Mouse (Mus musculus) neural tube, embryonic 12.5 days (tissue): Measurements from ENCODE around the gene Upk1a. TPM values are rescaled to one million over a fixed set of nuclear protein-coding genes. Genes with fewer than 3 reads are reported as not detected.

Source experiments
- ATAC-seq: fragments of 200-750 bp; cut with Nextera tagmentation; 2 replicates; pipeline ENCODE4 v1.8.0; 2017; ENCODE audit warnings: low read depth, mild to moderate bottlenecking, moderate TSS enrichment, moderate library complexity; ENCODE audit not compliant: low FRiP score
- H3K27ac ChIP-seq: fragments of 300-500 bp; sonication (generic); 2 replicates; pipeline ENCODE4 v1.5.1; 2016
- H3K27me3 ChIP-seq: fragments of 300-500 bp; sonication (generic); replicated peaks from 2 replicates; pipeline ENCODE4 v1.6.1; 2016; ENCODE audit warnings: mild to moderate bottlenecking
- H3K36me3 ChIP-seq: fragments of 300-500 bp; sonication (generic); 2 replicates; pipeline ENCODE4 v1.6.1; 2016; ENCODE audit warnings: mild to moderate bottlenecking
- H3K4me1 ChIP-seq: fragments of 300-500 bp; sonication (generic); 2 replicates; pipeline ENCODE4 v1.6.1; 2016
- H3K4me2 ChIP-seq: fragments of 300-500 bp; sonication (generic); replicated peaks from 2 replicates; pipeline ENCODE4 v1.6.1; 2016; ENCODE audit warnings: mild to moderate bottlenecking
- H3K4me3 ChIP-seq: fragments of 300-500 bp; sonication (generic); 2 replicates; pipeline ENCODE4 v1.5.1; 2016
- H3K9ac ChIP-seq: fragments of 300-500 bp; sonication (generic); 2 replicates; pipeline ENCODE4 v1.6.1; 2016; ENCODE audit warnings: mild to moderate bottlenecking
- H3K9me3 ChIP-seq: fragments of 300-500 bp; sonication (generic); 2 replicates; pipeline ENCODE4 v1.6.1; 2016; ENCODE audit warnings: mild to moderate bottlenecking
- WGBS: fragments of 180-500 bp; shearing (Covaris S2); methylation state at CpG from one replicate; pipeline ENCODE4 v1.1.7; 2016; 5-methylcytosine and 5-hydroxymethylcytosine counted together
- polyA plus RNA-seq: library from polyadenylated mRNA; unstranded; fragments of >200 nt; fragmentation: Nextera tagmentation; extraction: Ambion mirVana; gene quantifications from 2 replicates; pipeline ENCODE4 v1.2.1, GENCODE M21; 2016

Upk1a gene
- polyA plus RNA-seq, 1 experiment from 2014 or later = 1.6 TPM

GRCm38 (mm10) chr7:30599933-30600353 is 12.7 kb downstream of the Upk1a start:
- peak; percentile 98 for ATAC-seq
- under 1% methylated on average over 16 of the region's 16 CpGs for whole genome bisulfite sequencing
- Histone ChIP-seq H3K4me1 (peaks cover 6% of the 10 kb centered on the region; the same call in 1 of the 2 replicates), H3K9me3 (no peaks in the 10 kb centered on the region), H3K4me2 (peak overlapping the region; percentile 45), H3K27me3 (no peaks in the 10 kb centered on the region), H3K4me3 (0 out of 2 replicates have a peak overlapping the region, but pooled peaks have one; percentile 2), H3K27ac (no peak overlapping the region), H3K36me3 (no peaks in the 10 kb centered on the region), H3K9ac (no peak overlapping the region)

GRCm38 (mm10) chr7:30598786-30599185 is 13.9 kb downstream of the Upk1a start, which contains the start of gene Zbtb32:
TSS of gene Zbtb32 (minus strand) at chr7:30598909.
- no peak for ATAC-seq
- H3K4me1 ChIP-seq = peaks cover 6% of the 10 kb centered on the region; the same call in 1 of the 2 replicates
- H3K9ac ChIP-seq = no peak within 1 kb of the TSS
- peak within 1 kb of the TSS; percentile 45 for H3K4me2 ChIP-seq
- H3K27me3 ChIP-seq = no peaks in the 10 kb centered on the region
- 0 out of 2 replicates have a peak within 1 kb of the TSS, but pooled peaks have one; percentile 2 for H3K4me3 ChIP-seq
- H3K27ac ChIP-seq = no peak within 1 kb of the TSS
- WGBS = 96% methylated on average over 12 of the region's 12 CpGs
- no peaks in the 10 kb centered on the region for H3K9me3 ChIP-seq
- no peaks in the 10 kb centered on the region for H3K36me3 ChIP-seq

DNA sequence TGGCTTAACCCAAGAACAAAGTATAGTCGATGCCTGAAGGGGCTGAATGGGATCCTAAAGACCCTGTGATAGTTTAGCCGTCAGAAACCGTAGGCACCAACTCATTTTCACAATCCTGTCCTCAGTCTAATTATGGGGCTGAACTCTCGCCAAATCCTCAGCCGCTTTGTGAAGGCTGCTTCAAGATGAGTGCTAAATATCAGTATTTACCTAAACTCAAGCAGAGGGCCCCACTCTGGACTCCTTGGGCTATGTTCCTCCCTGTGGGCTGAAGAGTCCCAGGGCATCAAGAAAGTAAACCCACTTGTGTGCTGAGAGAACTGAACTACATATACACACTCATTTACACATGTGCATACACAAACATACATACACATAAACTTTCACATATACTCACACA is 15.8 kb downstream of the Upk1a start:
- Histone ChIP-seq H3K4me2 (no peak overlapping the region), H3K4me3 (no peak overlapping the region), H3K9ac (no peak overlapping the region), H3K9me3 (no peaks in the 10 kb centered on the region), H3K36me3 (no peaks in the 10 kb centered on the region), H3K27me3 (no peaks in the 10 kb centered on the region), H3K27ac (no peak overlapping the region), H3K4me1 (peaks cover 6% of the 10 kb centered on the region; the same call in 1 of the 2 replicates)
- no peak for ATAC-seq
- 82% methylated on average over 5 of the region's 5 CpGs for WGBS

DNA sequence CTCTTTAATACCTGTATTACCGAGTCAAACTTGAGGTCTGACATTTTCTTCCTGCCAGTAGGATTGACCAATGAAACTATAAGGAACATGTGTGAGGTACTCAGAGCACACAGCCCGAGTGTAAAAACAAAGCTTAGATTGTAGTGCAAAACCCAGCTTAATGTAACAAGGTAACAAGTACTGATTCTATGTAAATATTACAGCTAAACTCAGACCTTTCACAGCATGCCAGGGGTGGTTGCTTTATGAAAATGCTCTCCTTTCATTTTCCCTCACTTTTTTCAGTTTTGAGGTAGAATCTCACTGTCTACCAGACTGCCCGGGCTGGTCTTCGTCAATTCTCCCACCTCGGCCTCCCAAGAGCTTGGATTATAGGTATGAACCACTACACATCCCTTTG is 16.6 kb downstream of the Upk1a start:
- peaks cover 6% of the 10 kb centered on the region; the same call in 1 of the 2 replicates for H3K4me1 ChIP-seq
- H3K27me3 ChIP-seq = no peaks in the 10 kb centered on the region
- ATAC-seq = no peak
- H3K36me3 ChIP-seq = no peaks in the 10 kb centered on the region
- WGBS = 79% methylated on average over 5 of the region's 5 CpGs
- no peak overlapping the region for H3K9ac ChIP-seq
- no peak overlapping the region for H3K4me3 ChIP-seq
- no peak overlapping the region for H3K27ac ChIP-seq
- no peak overlapping the region for H3K4me2 ChIP-seq
- H3K9me3 ChIP-seq = no peaks in the 10 kb centered on the region

- no peaks in the 10 kb centered on the region for H3K27me3 ChIP-seq
- H3K4me3 ChIP-seq = no peak overlapping the region
- no peaks in the 10 kb centered on the region for H3K9me3 ChIP-seq
- no peak overlapping the region for H3K4me2 ChIP-seq
- no peak for ATAC-seq
- H3K9ac ChIP-seq = no peak overlapping the region
- no peaks in the 10 kb centered on the region for H3K36me3 ChIP-seq
- no peak overlapping the region for H3K27ac ChIP-seq
- WGBS = 68% methylated on average over 4 of the region's 4 CpGs
- H3K4me1 ChIP-seq = peaks cover 6% of the 10 kb centered on the region
Observed at GRCm38 (mm10) chr7:30594510-30595024, 18.1 kb downstream of the Upk1a start.

- no peak overlapping the region for H3K4me3 ChIP-seq
- no peak for ATAC-seq
- no peaks in the 10 kb centered on the region for H3K27me3 ChIP-seq
- 0 out of 2 replicates have a peak overlapping the region, but pooled peaks have one; percentile 33 for H3K9ac ChIP-seq
- H3K4me2 ChIP-seq = no peak overlapping the region
- no peaks in the 10 kb centered on the region for H3K36me3 ChIP-seq
- no peak overlapping the region for H3K27ac ChIP-seq
- no peaks in the 10 kb centered on the region for H3K9me3 ChIP-seq
- WGBS = 80% methylated on average over 10 of the region's 10 CpGs
- H3K4me1 ChIP-seq = peaks cover 6% of the 10 kb centered on the region
Observed at GRCm38 (mm10) chr7:30593579-30594509, 18.8 kb downstream of the Upk1a start.

DNA sequence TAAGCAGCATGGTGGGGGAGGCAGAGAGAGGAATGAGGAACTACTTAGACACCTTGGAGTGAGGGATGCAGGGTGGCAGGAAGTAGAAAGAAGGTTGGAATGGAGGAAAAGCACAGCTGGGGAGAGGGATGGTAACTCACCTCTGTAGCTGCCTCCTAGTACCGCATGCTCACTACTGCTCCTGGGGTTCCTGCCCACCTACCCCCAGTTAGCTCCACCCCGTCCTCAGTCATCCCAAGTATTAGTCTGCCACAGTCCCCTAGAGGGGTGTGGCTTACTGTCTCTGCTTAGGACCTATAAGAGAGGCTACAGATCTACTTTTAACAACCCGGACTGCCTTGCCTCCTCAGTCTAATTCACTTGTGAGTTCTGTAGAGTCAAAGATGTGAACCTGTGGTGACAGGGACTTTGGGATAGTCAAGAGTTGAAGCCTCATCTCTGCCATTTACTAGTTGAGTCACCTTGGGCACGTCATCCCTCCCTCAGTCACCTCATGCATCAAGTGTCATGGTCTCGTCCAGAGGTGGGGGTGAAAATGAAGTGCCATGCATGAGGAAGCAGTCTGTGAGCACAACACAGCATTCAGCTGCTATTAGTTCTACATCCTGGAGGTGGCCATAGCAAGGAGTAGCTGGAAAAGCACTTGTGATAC is 19.7 kb downstream of the Upk1a start:
- H3K27me3 ChIP-seq = no peaks in the 10 kb centered on the region
- no peak for ATAC-seq
- no peak overlapping the region for H3K4me2 ChIP-seq
- no peak overlapping the region for H3K9ac ChIP-seq
- no peak overlapping the region for H3K27ac ChIP-seq
- H3K4me1 ChIP-seq = peaks cover 6% of the 10 kb centered on the region
- 53% methylated on average over 5 of the region's 5 CpGs for WGBS
- no peaks in the 10 kb centered on the region for H3K9me3 ChIP-seq
- no peaks in the 10 kb centered on the region for H3K36me3 ChIP-seq
- no peak overlapping the region for H3K4me3 ChIP-seq

DNA sequence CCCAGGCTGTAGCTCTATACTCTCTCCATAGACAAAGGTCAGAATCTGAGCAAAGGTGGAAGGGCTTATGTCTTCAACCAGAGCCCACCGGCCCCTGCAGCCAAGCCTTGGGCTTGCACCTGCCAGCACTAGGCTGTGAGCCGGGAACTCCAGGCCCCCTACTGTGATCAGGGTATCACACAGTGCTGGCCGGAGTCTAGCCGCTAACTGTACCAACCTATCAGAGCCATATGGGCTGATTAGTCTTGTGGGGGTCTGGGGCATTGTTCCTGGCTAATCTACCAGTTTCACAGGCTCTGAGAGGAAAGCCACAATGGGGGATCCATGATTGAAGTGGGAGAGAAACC is 21.1 kb downstream of the Upk1a start:
- Histone ChIP-seq H3K27me3 (no peaks in the 10 kb centered on the region), H3K4me1 (peaks cover 17% of the 10 kb centered on the region), H3K9ac (0 out of 2 replicates have a peak overlapping the region, but pooled peaks have one; percentile 36), H3K36me3 (peaks cover 2% of the 10 kb centered on the region; the same call in 1 of the 2 replicates), H3K4me3 (no peak overlapping the region), H3K4me2 (no peak overlapping the region), H3K27ac (no peak overlapping the region), H3K9me3 (no peaks in the 10 kb centered on the region)
- no peak for ATAC-seq
- WGBS = 42% methylated on average over 4 of the region's 4 CpGs

- Histone ChIP-seq H3K4me2 (no peak overlapping the region), H3K36me3 (peaks cover 7% of the 10 kb centered on the region), H3K4me1 (peaks cover 19% of the 10 kb centered on the region), H3K27ac (no peak overlapping the region), H3K9me3 (no peaks in the 10 kb centered on the region), H3K9ac (0 out of 2 replicates have a peak overlapping the region, but pooled peaks have one; percentile 36), H3K27me3 (no peaks in the 10 kb centered on the region), H3K4me3 (no peak overlapping the region)
- 85% methylated on average over 9 of the region's 9 CpGs for WGBS
- ATAC-seq = no peak
Observed at GRCm38 (mm10) chr7:30590927-30591604, 21.6 kb downstream of the Upk1a start.

- Histone ChIP-seq H3K4me3 (peak overlapping the region; percentile 95), H3K4me1 (peaks cover 19% of the 10 kb centered on the region), H3K9me3 (no peaks in the 10 kb centered on the region), H3K27me3 (no peaks in the 10 kb centered on the region), H3K4me2 (peak overlapping the region; percentile 75), H3K9ac (peak overlapping the region; percentile 55), H3K27ac (peak overlapping the region; percentile 62; the same call in 1 of the 2 replicates), H3K36me3 (peaks cover 21% of the 10 kb centered on the region)
- peak; percentile 79 for ATAC-seq
- 26% methylated on average over 40 of the region's 40 CpGs for WGBS
Observed at GRCm38 (mm10) chr7:30589435-30590301, 23.0 kb downstream of the Upk1a start.
